30 mouse cellular contexts compared by ENCODE assay signal in the genomic region with DNA sequence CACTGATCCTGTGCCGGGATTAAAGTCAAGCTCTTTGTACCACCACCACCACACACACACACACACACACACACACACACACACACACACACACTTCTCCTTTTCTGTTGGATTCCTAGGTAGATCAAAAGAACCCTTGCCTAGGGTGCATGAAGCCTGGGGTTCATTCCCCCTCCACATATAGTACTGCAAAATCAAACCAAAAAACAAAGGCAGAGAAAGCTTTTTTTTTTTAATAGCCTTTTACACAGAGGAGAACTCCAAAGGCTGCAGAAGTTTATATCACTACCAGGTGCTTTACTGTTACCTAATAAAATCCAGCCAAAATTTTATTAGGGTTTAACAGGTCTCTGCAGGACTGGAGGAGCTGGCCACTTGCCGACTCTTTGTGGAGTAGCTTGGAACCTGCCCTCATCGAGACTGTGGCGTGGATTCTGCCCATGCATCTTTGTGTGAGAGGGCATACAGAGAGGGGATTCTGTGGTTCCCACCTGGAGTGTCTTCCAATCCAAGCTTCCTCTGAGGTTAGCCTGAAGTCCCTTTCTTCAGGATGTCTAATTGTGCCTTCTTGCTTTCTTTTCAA. TPM values are rescaled to one million over a fixed set of nuclear protein-coding genes. Genes with fewer than 3 reads are reported as not detected.
"Had no signal": no experiment of that assay in that cellular context is flagged by ENCODE, and none has a peak within 500 bp of the region (broad histone marks: within the 10 kb centered on the region; RNA-seq: fewer than 3 reads in every experiment).

No protein-coding gene starts in this region.

- H3K36me3 ChIP-seq: kidney, embryonic 15.5 days; liver, embryonic 12.5 days; liver, embryonic 15.5 days; lung, embryonic 15.5 days had no signal

- H3K27me3 ChIP-seq: kidney, embryonic 15.5 days; liver, embryonic 12.5 days; liver, embryonic 15.5 days; lung, embryonic 15.5 days had no signal

- DNase-seq: kidney, adult 11 months; kidney, adult 8-10 months; kidney, postnatal 10 days; kidney, postnatal 36 days; layer of hippocampus, postnatal 36 days; liver; lung, adult 18-20 months; lung, postnatal 14 days; lung, postnatal 4 days; midbrain, embryonic 14.5 days; thymus, adult 18-20 months; thymus, postnatal 36 days had no signal

- ATAC-seq: liver, embryonic 12.5 days had no signal

- H3K9me3 ChIP-seq: kidney, embryonic 15.5 days; liver, embryonic 12.5 days; liver, embryonic 15.5 days; lung, embryonic 15.5 days had no signal

- H3K27ac ChIP-seq: kidney, embryonic 15.5 days; left cerebral cortex, adult 2 months; liver, embryonic 12.5 days; liver, embryonic 15.5 days; lung, embryonic 15.5 days had no signal

- H3K9ac ChIP-seq: kidney, embryonic 15.5 days; liver, embryonic 12.5 days; liver, embryonic 15.5 days; lung, embryonic 15.5 days had no signal

- H3K4me2 ChIP-seq: kidney, embryonic 15.5 days; liver, embryonic 12.5 days; liver, embryonic 15.5 days; lung, embryonic 15.5 days; midbrain, embryonic 11.5 days had no signal

- H3K4me1 ChIP-seq: kidney, embryonic 15.5 days; liver, embryonic 12.5 days; liver, embryonic 15.5 days had no signal

- H3K4me3 ChIP-seq: kidney, embryonic 15.5 days; left cerebral cortex, adult 2 months; liver, embryonic 12.5 days; liver, embryonic 15.5 days; lung, embryonic 15.5 days had no signal

RNA-seq across cellular contexts. Expression of a gene that starts 31.0 kb away (rescaled TPM):
- total RNA-seq: layer of hippocampus, adult 8-10 months; layer of hippocampus, postnatal 10 days; layer of hippocampus, postnatal 36 days; left cerebral cortex, adult 2 months; left cerebral cortex, postnatal 10 days; left cerebral cortex, postnatal 36 days; megakaryocyte progenitor cell, adult 5-6 weeks; megakaryocyte-erythroid progenitor cell, adult 5-6 weeks had no signal
- polyA plus RNA-seq: kidney, embryonic 15.5 days; liver, embryonic 12.5 days; liver, embryonic 15.5 days; midbrain, embryonic 11.5 days; midbrain, embryonic 14.5 days; midbrain, postnatal 0 days; neural tube, embryonic 11.5 days; neural tube, embryonic 14.5 days; small intestine, adult 2 months; spleen, adult 2 months; testis, adult 2 months had no signal
